Mouse (Mus musculus): Measurements from ENCODE around the gene Gtsf1. TPM values are rescaled to one million over a fixed set of nuclear protein-coding genes. Genes with fewer than 3 reads are reported as not detected.

Gtsf1 gene
- polyA plus RNA-seq, 1 experiment from 2014 or later: 0.23 TPM

- H3K4me3 ChIP-seq (ENCODE audit: low read depth, low read length): no peak overlapping the region
- H3K4me2 ChIP-seq (replicated peaks; ENCODE audit: low read depth): no peak overlapping the region
- H3K27ac ChIP-seq (ENCODE audit: low read depth, low read length): no peak overlapping the region
- H3K4me1 ChIP-seq (replicated peaks; ENCODE audit: control insufficient read depth, insufficient read depth, low read length): no peaks in the 10 kb centered on the region; the same call in 1 of the 2 replicates
- no peaks in the 10 kb centered on the region for H3K9me3 ChIP-seq (ENCODE audit: control insufficient read depth)
- H3K36me3 ChIP-seq (ENCODE audit: control insufficient read depth, insufficient read depth): no peaks in the 10 kb centered on the region
- no peak overlapping the region for H3K9ac ChIP-seq (ENCODE audit: low read depth, low read length)
- 39% methylated on average over 3 of the region's 3 CpGs for WGBS
- no peak for TF ChIP-seq CTCF (IDR thresholded peaks at IDR 0.05; ENCODE audit: low read depth)
- no peak for ATAC-seq
- no peaks in the 10 kb centered on the region for H3K27me3 ChIP-seq (replicated peaks; ENCODE audit: control insufficient read depth, insufficient read depth, low read length)
Observed at GRCm38 (mm10) chr15:103378665-103379356, 51.5 kb downstream of the Gtsf1 start.

- H3K4me3 ChIP-seq (ENCODE audit: low read depth, low read length): no peak overlapping the region
- ATAC-seq: no peak
- no peaks in the 10 kb centered on the region for H3K9me3 ChIP-seq (ENCODE audit: control insufficient read depth)
- no peaks in the 10 kb centered on the region; the same call in 1 of the 2 replicates for H3K4me1 ChIP-seq (replicated peaks; ENCODE audit: control insufficient read depth, insufficient read depth, low read length)
- no peaks in the 10 kb centered on the region for H3K27me3 ChIP-seq (replicated peaks; ENCODE audit: control insufficient read depth, insufficient read depth, low read length)
- no peak overlapping the region for H3K4me2 ChIP-seq (replicated peaks; ENCODE audit: low read depth)
- WGBS: 70% methylated on average over 3 of the region's 3 CpGs
- H3K9ac ChIP-seq (ENCODE audit: low read depth, low read length): no peak overlapping the region
- H3K27ac ChIP-seq (ENCODE audit: low read depth, low read length): no peak overlapping the region
- TF ChIP-seq CTCF (IDR thresholded peaks at IDR 0.05; ENCODE audit: low read depth): no peak
- H3K36me3 ChIP-seq (ENCODE audit: control insufficient read depth, insufficient read depth): no peaks in the 10 kb centered on the region
Observed at GRCm38 (mm10) chr15:103377752-103378664, 52.3 kb downstream of the Gtsf1 start.

- H3K27ac ChIP-seq (ENCODE audit: low read depth, low read length): peak overlapping the region; percentile 54; the same call in 1 of the 2 replicates
- no peaks in the 10 kb centered on the region for H3K36me3 ChIP-seq (ENCODE audit: control insufficient read depth, insufficient read depth)
- no peak overlapping the region for H3K4me3 ChIP-seq (ENCODE audit: low read depth, low read length)
- 54% methylated on average over 8 of the region's 8 CpGs for WGBS
- no peaks in the 10 kb centered on the region for H3K9me3 ChIP-seq (ENCODE audit: control insufficient read depth)
- H3K4me1 ChIP-seq (replicated peaks; ENCODE audit: control insufficient read depth, insufficient read depth, low read length): no peaks in the 10 kb centered on the region; the same call in 1 of the 2 replicates
- no peak overlapping the region for H3K9ac ChIP-seq (ENCODE audit: low read depth, low read length)
- no peak overlapping the region for H3K4me2 ChIP-seq (replicated peaks; ENCODE audit: low read depth)
- no peak for TF ChIP-seq CTCF (IDR thresholded peaks at IDR 0.05; ENCODE audit: low read depth)
- no peak for ATAC-seq
- H3K27me3 ChIP-seq (replicated peaks; ENCODE audit: control insufficient read depth, insufficient read depth, low read length): no peaks in the 10 kb centered on the region
Observed at GRCm38 (mm10) chr15:103376837-103377269, 53.4 kb downstream of the Gtsf1 start.

GRCm38 (mm10) chr15:103375112-103375800 is 55.0 kb downstream of the Gtsf1 start:
- Histone ChIP-seq H3K27ac (ENCODE audit: low read depth, low read length) (no peak overlapping the region), H3K9ac (ENCODE audit: low read depth, low read length) (no peak overlapping the region), H3K9me3 (ENCODE audit: control insufficient read depth) (no peaks in the 10 kb centered on the region), H3K4me2 (replicated peaks; ENCODE audit: low read depth) (no peak overlapping the region), H3K27me3 (replicated peaks; ENCODE audit: control insufficient read depth, insufficient read depth, low read length) (no peaks in the 10 kb centered on the region), H3K4me1 (replicated peaks; ENCODE audit: control insufficient read depth, insufficient read depth, low read length) (no peaks in the 10 kb centered on the region; the same call in 1 of the 2 replicates), H3K4me3 (ENCODE audit: low read depth, low read length) (no peak overlapping the region), H3K36me3 (ENCODE audit: control insufficient read depth, insufficient read depth) (no peaks in the 10 kb centered on the region)
- 79% methylated on average over 4 of the region's 4 CpGs for WGBS
- no peak for ATAC-seq
- TF ChIP-seq CTCF (IDR thresholded peaks at IDR 0.05; ENCODE audit: low read depth): no peak

- Histone ChIP-seq H3K9ac (ENCODE audit: low read depth, low read length) (no peak overlapping the region), H3K4me3 (ENCODE audit: low read depth, low read length) (no peak overlapping the region), H3K27me3 (replicated peaks; ENCODE audit: control insufficient read depth, insufficient read depth, low read length) (no peaks in the 10 kb centered on the region; the same call in 1 of the 2 replicates), H3K4me1 (replicated peaks; ENCODE audit: control insufficient read depth, insufficient read depth, low read length) (no peaks in the 10 kb centered on the region), H3K36me3 (ENCODE audit: control insufficient read depth, insufficient read depth) (no peaks in the 10 kb centered on the region), H3K4me2 (replicated peaks; ENCODE audit: low read depth) (no peak overlapping the region), H3K9me3 (ENCODE audit: control insufficient read depth) (no peaks in the 10 kb centered on the region), H3K27ac (ENCODE audit: low read depth, low read length) (no peak overlapping the region)
- TF ChIP-seq CTCF (IDR thresholded peaks at IDR 0.05; ENCODE audit: low read depth): no peak
- ATAC-seq: no peak
Observed at GRCm38 (mm10) chr15:103372461-103372860, 57.8 kb downstream of the Gtsf1 start.

- Histone ChIP-seq H3K4me2 (replicated peaks; ENCODE audit: low read depth) (no peak overlapping the region), H3K9ac (ENCODE audit: low read depth, low read length) (no peak overlapping the region), H3K27me3 (replicated peaks; ENCODE audit: control insufficient read depth, insufficient read depth, low read length) (no peaks in the 10 kb centered on the region; the same call in 1 of the 2 replicates), H3K9me3 (ENCODE audit: control insufficient read depth) (no peaks in the 10 kb centered on the region), H3K36me3 (ENCODE audit: control insufficient read depth, insufficient read depth) (no peaks in the 10 kb centered on the region), H3K27ac (ENCODE audit: low read depth, low read length) (no peak overlapping the region), H3K4me1 (replicated peaks; ENCODE audit: control insufficient read depth, insufficient read depth, low read length) (no peaks in the 10 kb centered on the region), H3K4me3 (ENCODE audit: low read depth, low read length) (no peak overlapping the region)
- TF ChIP-seq CTCF (IDR thresholded peaks at IDR 0.05; ENCODE audit: low read depth): no peak
- ATAC-seq: no peak
- 68% methylated on average over 1 of the region's 1 CpGs for WGBS
Observed at GRCm38 (mm10) chr15:103371741-103372140, 58.5 kb downstream of the Gtsf1 start.

Data from intestine, postnatal 0 days (tissue).